Mouse (Mus musculus): ENCODE measurements at regions not wholly inside any gene's neighbourhood (a gene's known extent, or its start where the extent isn't known, plus 50 kb on each side); places are given as distances from the start of the nearest gene placed in this dataset.

GRCm38 (mm10) chr3:103473336-103473735 lies 101.7 kb upstream of the Syt6 start:
- Histone ChIP-seq H3K4me3 (ENCODE audit: low read length) (no peak overlapping the region), H3K9ac (ENCODE audit: low read length) (no peak overlapping the region), H3K9me3 (replicated peaks; ENCODE audit: control insufficient read depth, low read length) (no peaks in the 10 kb centered on the region), H3K36me3 (ENCODE audit: control insufficient read depth, insufficient read depth) (no peaks in the 10 kb centered on the region), H3K27me3 (ENCODE audit: control insufficient read depth, insufficient read depth, low read length) (no peaks in the 10 kb centered on the region), H3K4me1 (ENCODE audit: control insufficient read depth, insufficient read depth, low read length) (no peaks in the 10 kb centered on the region), H3K27ac (ENCODE audit: low read length) (no peak overlapping the region), H3K4me2 (ENCODE audit: low read depth, low read length) (no peak overlapping the region)
- ATAC-seq (replicated peaks; ENCODE audit: extremely low read depth, insufficient read depth, low FRiP score): no peak
- WGBS: 51% methylated on average over 2 of the region's 2 CpGs

GRCm38 (mm10) chr3:103479845-103480543 lies 95.0 kb upstream of the Syt6 start:
- H3K9ac ChIP-seq (ENCODE audit: low read length): no peak overlapping the region
- peaks cover 4% of the 10 kb centered on the region; the same call in 1 of the 2 replicates for H3K4me1 ChIP-seq (ENCODE audit: control insufficient read depth, insufficient read depth, low read length)
- H3K27me3 ChIP-seq (ENCODE audit: control insufficient read depth, insufficient read depth, low read length): no peaks in the 10 kb centered on the region
- no peaks in the 10 kb centered on the region for H3K36me3 ChIP-seq (ENCODE audit: control insufficient read depth, insufficient read depth)
- 67% methylated on average over 2 of the region's 2 CpGs for WGBS
- no peak overlapping the region for H3K4me3 ChIP-seq (ENCODE audit: low read length)
- no peaks in the 10 kb centered on the region for H3K9me3 ChIP-seq (replicated peaks; ENCODE audit: control insufficient read depth, low read length)
- no peak overlapping the region for H3K4me2 ChIP-seq (ENCODE audit: low read depth, low read length)
- no peak for ATAC-seq (replicated peaks; ENCODE audit: extremely low read depth, insufficient read depth, low FRiP score)
- no peak overlapping the region; the same call in 1 of the 2 replicates for H3K27ac ChIP-seq (ENCODE audit: low read length)

- no peaks in the 10 kb centered on the region for H3K27me3 ChIP-seq (ENCODE audit: control insufficient read depth, insufficient read depth, low read length)
- no peak overlapping the region for H3K4me2 ChIP-seq (ENCODE audit: low read depth, low read length)
- ATAC-seq (replicated peaks; ENCODE audit: extremely low read depth, insufficient read depth, low FRiP score): 0 out of 2 replicates have a peak, but pooled peaks have one; percentile 18
- WGBS: 63% methylated on average over 7 of the region's 7 CpGs
- no peak overlapping the region for H3K9ac ChIP-seq (ENCODE audit: low read length)
- H3K4me3 ChIP-seq (ENCODE audit: low read length): no peak overlapping the region
- H3K36me3 ChIP-seq (ENCODE audit: control insufficient read depth, insufficient read depth): no peaks in the 10 kb centered on the region
- H3K27ac ChIP-seq (ENCODE audit: low read length): no peak overlapping the region; the same call in 1 of the 2 replicates
- H3K9me3 ChIP-seq (replicated peaks; ENCODE audit: control insufficient read depth, low read length): no peaks in the 10 kb centered on the region
- peaks cover 4% of the 10 kb centered on the region; the same call in 1 of the 2 replicates for H3K4me1 ChIP-seq (ENCODE audit: control insufficient read depth, insufficient read depth, low read length)
Measured at GRCm38 (mm10) chr3:103480676-103481075, 94.4 kb upstream of the Syt6 start.

GRCm38 (mm10) chr3:103483316-103483715 lies 91.7 kb upstream of the Syt6 start:
- H3K4me3 ChIP-seq (ENCODE audit: low read length): no peak overlapping the region
- no peak overlapping the region for H3K9ac ChIP-seq (ENCODE audit: low read length)
- no peak overlapping the region for H3K27ac ChIP-seq (ENCODE audit: low read length)
- no peak for ATAC-seq (replicated peaks; ENCODE audit: extremely low read depth, insufficient read depth, low FRiP score)
- no peaks in the 10 kb centered on the region for H3K36me3 ChIP-seq (ENCODE audit: control insufficient read depth, insufficient read depth)
- no peaks in the 10 kb centered on the region for H3K27me3 ChIP-seq (ENCODE audit: control insufficient read depth, insufficient read depth, low read length)
- WGBS: 75% methylated on average over 2 of the region's 2 CpGs
- no peak overlapping the region for H3K4me2 ChIP-seq (ENCODE audit: low read depth, low read length)
- no peaks in the 10 kb centered on the region for H3K9me3 ChIP-seq (replicated peaks; ENCODE audit: control insufficient read depth, low read length)
- H3K4me1 ChIP-seq (ENCODE audit: control insufficient read depth, insufficient read depth, low read length): peaks cover 4% of the 10 kb centered on the region; the same call in 1 of the 2 replicates

- Histone ChIP-seq H3K9me3 (replicated peaks; ENCODE audit: control insufficient read depth, low read length) (no peaks in the 10 kb centered on the region), H3K4me3 (ENCODE audit: low read length) (no peak overlapping the region), H3K27me3 (ENCODE audit: control insufficient read depth, insufficient read depth, low read length) (no peaks in the 10 kb centered on the region), H3K4me1 (ENCODE audit: control insufficient read depth, insufficient read depth, low read length) (peaks cover 4% of the 10 kb centered on the region; the same call in 1 of the 2 replicates), H3K27ac (ENCODE audit: low read length) (no peak overlapping the region), H3K4me2 (ENCODE audit: low read depth, low read length) (no peak overlapping the region), H3K36me3 (ENCODE audit: control insufficient read depth, insufficient read depth) (no peaks in the 10 kb centered on the region), H3K9ac (ENCODE audit: low read length) (no peak overlapping the region)
- ATAC-seq (replicated peaks; ENCODE audit: extremely low read depth, insufficient read depth, low FRiP score): no peak
- 65% methylated on average over 3 of the region's 3 CpGs for WGBS
Measured at GRCm38 (mm10) chr3:103483762-103484161, 91.3 kb upstream of the Syt6 start.

- H3K36me3 ChIP-seq (ENCODE audit: control insufficient read depth, insufficient read depth): no peaks in the 10 kb centered on the region
- no peaks in the 10 kb centered on the region for H3K4me1 ChIP-seq (ENCODE audit: control insufficient read depth, insufficient read depth, low read length)
- ATAC-seq (replicated peaks; ENCODE audit: extremely low read depth, insufficient read depth, low FRiP score): no peak
- H3K4me2 ChIP-seq (ENCODE audit: low read depth, low read length): no peak overlapping the region
- no peak overlapping the region for H3K9ac ChIP-seq (ENCODE audit: low read length)
- WGBS: 62% methylated on average over 4 of the region's 4 CpGs
- no peaks in the 10 kb centered on the region for H3K27me3 ChIP-seq (ENCODE audit: control insufficient read depth, insufficient read depth, low read length)
- no peaks in the 10 kb centered on the region for H3K9me3 ChIP-seq (replicated peaks; ENCODE audit: control insufficient read depth, low read length)
- no peak overlapping the region for H3K27ac ChIP-seq (ENCODE audit: low read length)
- no peak overlapping the region for H3K4me3 ChIP-seq (ENCODE audit: low read length)
Measured at GRCm38 (mm10) chr3:103489786-103490185, 85.2 kb upstream of the Syt6 start.

GRCm38 (mm10) chr3:103490966-103491365 lies 84.1 kb upstream of the Syt6 start:
- no peak overlapping the region for H3K27ac ChIP-seq (ENCODE audit: low read length)
- H3K4me3 ChIP-seq (ENCODE audit: low read length): no peak overlapping the region
- H3K36me3 ChIP-seq (ENCODE audit: control insufficient read depth, insufficient read depth): no peaks in the 10 kb centered on the region
- no peak overlapping the region for H3K4me2 ChIP-seq (ENCODE audit: low read depth, low read length)
- 83% methylated on average over 4 of the region's 4 CpGs for WGBS
- no peaks in the 10 kb centered on the region for H3K4me1 ChIP-seq (ENCODE audit: control insufficient read depth, insufficient read depth, low read length)
- ATAC-seq (replicated peaks; ENCODE audit: extremely low read depth, insufficient read depth, low FRiP score): no peak
- H3K9me3 ChIP-seq (replicated peaks; ENCODE audit: control insufficient read depth, low read length): no peaks in the 10 kb centered on the region
- H3K9ac ChIP-seq (ENCODE audit: low read length): no peak overlapping the region
- H3K27me3 ChIP-seq (ENCODE audit: control insufficient read depth, insufficient read depth, low read length): no peaks in the 10 kb centered on the region

- WGBS: 78% methylated on average over 3 of the region's 3 CpGs
- no peaks in the 10 kb centered on the region for H3K27me3 ChIP-seq (ENCODE audit: control insufficient read depth, insufficient read depth, low read length)
- no peaks in the 10 kb centered on the region for H3K4me1 ChIP-seq (ENCODE audit: control insufficient read depth, insufficient read depth, low read length)
- H3K9ac ChIP-seq (ENCODE audit: low read length): no peak overlapping the region
- no peak overlapping the region for H3K4me2 ChIP-seq (ENCODE audit: low read depth, low read length)
- no peaks in the 10 kb centered on the region for H3K36me3 ChIP-seq (ENCODE audit: control insufficient read depth, insufficient read depth)
- no peaks in the 10 kb centered on the region for H3K9me3 ChIP-seq (replicated peaks; ENCODE audit: control insufficient read depth, low read length)
- ATAC-seq (replicated peaks; ENCODE audit: extremely low read depth, insufficient read depth, low FRiP score): no peak
- H3K27ac ChIP-seq (ENCODE audit: low read length): no peak overlapping the region
- H3K4me3 ChIP-seq (ENCODE audit: low read length): no peak overlapping the region
Measured at GRCm38 (mm10) chr3:103492211-103492610, 82.8 kb upstream of the Syt6 start.

- Histone ChIP-seq H3K4me2 (ENCODE audit: low read depth, low read length) (no peak overlapping the region), H3K27me3 (ENCODE audit: control insufficient read depth, insufficient read depth, low read length) (no peaks in the 10 kb centered on the region), H3K4me1 (ENCODE audit: control insufficient read depth, insufficient read depth, low read length) (no peaks in the 10 kb centered on the region), H3K27ac (ENCODE audit: low read length) (no peak overlapping the region), H3K9me3 (replicated peaks; ENCODE audit: control insufficient read depth, low read length) (no peaks in the 10 kb centered on the region), H3K9ac (ENCODE audit: low read length) (no peak overlapping the region), H3K4me3 (ENCODE audit: low read length) (no peak overlapping the region), H3K36me3 (ENCODE audit: control insufficient read depth, insufficient read depth) (no peaks in the 10 kb centered on the region)
- ATAC-seq (replicated peaks; ENCODE audit: extremely low read depth, insufficient read depth, low FRiP score): no peak
- 95% methylated on average over 1 of the region's 1 CpGs for WGBS
Measured at GRCm38 (mm10) chr3:103493623-103494022, 81.4 kb upstream of the Syt6 start.

Data from heart, embryonic 16.5 days (tissue).